Mouse (Mus musculus) hindbrain, embryonic 15.5 days (tissue): ENCODE results near the gene Gstp3. TPM values are rescaled to one million over a fixed set of nuclear protein-coding genes. Genes with fewer than 3 reads are reported as not detected.
"Not testable (repeated sequence)": the region's sequence is repeated elsewhere in the genome, so short reads cannot be mapped to it uniquely, and the experiment has no call there.

Experiments used
- ATAC-seq: fragments of 200-750 bp; cut with Nextera tagmentation; 2 replicates; pipeline ENCODE4 v1.8.0; 2017; ENCODE audit warnings: low read depth, moderate number of reproducible peaks, moderate TSS enrichment; ENCODE audit not compliant: low FRiP score
- H3K27ac ChIP-seq: fragments of 300-500 bp; sonication (generic); replicated peaks from 2 replicates; pipeline ENCODE4 v1.5.1; 2015; ENCODE audit warnings: mild to moderate bottlenecking, inconsistent platforms
- H3K27me3 ChIP-seq: fragments of 300-500 bp; sonication (generic); 2 replicates; pipeline ENCODE4 v1.6.1; 2015; ENCODE audit warnings: control low read depth, inconsistent platforms
- H3K36me3 ChIP-seq: fragments of 300-500 bp; sonication (generic); 2 replicates; pipeline ENCODE4 v1.6.1; 2015; ENCODE audit warnings: control low read depth, inconsistent platforms
- H3K4me1 ChIP-seq: fragments of 300-500 bp; sonication (generic); replicated peaks from 2 replicates; pipeline ENCODE4 v1.6.1; 2015; ENCODE audit warnings: control low read depth, inconsistent platforms
- H3K4me2 ChIP-seq: fragments of 300-500 bp; sonication (generic); 2 replicates; pipeline ENCODE4 v1.6.1; 2015; ENCODE audit warnings: moderate library complexity, mild to moderate bottlenecking, inconsistent platforms
- H3K4me3 ChIP-seq: fragments of 300-500 bp; sonication (generic); 2 replicates; pipeline ENCODE4 v1.5.1; 2015; ENCODE audit warnings: mild to moderate bottlenecking, inconsistent platforms
- H3K9ac ChIP-seq: fragments of 300-500 bp; sonication (generic); 2 replicates; pipeline ENCODE4 v1.6.1; 2015; ENCODE audit warnings: inconsistent platforms
- H3K9me3 ChIP-seq: fragments of 300-500 bp; sonication (generic); 2 replicates; pipeline ENCODE4 v1.6.1; 2016; ENCODE audit warnings: control low read depth, inconsistent platforms
- WGBS: fragments of 180-500 bp; shearing (Covaris S2); methylation state at CpG from one replicate; pipeline ENCODE4 v1.1.7; 2015; 5-methylcytosine and 5-hydroxymethylcytosine counted together
- polyA plus RNA-seq: library from polyadenylated mRNA; unstranded; fragments of >200 nt; fragmentation: Nextera tagmentation; extraction: Ambion mirVana; gene quantifications from 2 replicates; pipeline ENCODE4 v1.2.1, GENCODE M21; 2015

Gstp3 gene
- polyA plus RNA-seq, 1 experiment from 2014 or later, result not detected

- no peak within 1 kb of the TSS for H3K4me3 ChIP-seq
- no peaks in the 10 kb centered on the region for H3K36me3 ChIP-seq
- H3K27ac ChIP-seq, result 0 out of 2 replicates have a peak within 1 kb of the TSS, but pooled peaks have one; percentile 1
- no peaks in the 10 kb centered on the region for H3K9me3 ChIP-seq
- H3K4me1 ChIP-seq, result no peaks in the 10 kb centered on the region
- peak within 1 kb of the TSS; percentile 40 for H3K4me2 ChIP-seq
- no peak within 1 kb of the TSS for H3K9ac ChIP-seq
- no peaks in the 10 kb centered on the region for H3K27me3 ChIP-seq
- peak; percentile 15; the same call in 1 of the 2 replicates for ATAC-seq
- 47% methylated on average over 16 of the region's 16 CpGs for WGBS
Observed at GRCm38 (mm10) chr19:4045966-4046865, 13.2 kb downstream of the Gstp3 start, which contains the start of gene Gstp2. Gstp2 (minus strand) TSS chr19:4046023.

GRCm38 (mm10) chr19:4044109-4044508, 15.3 kb downstream of the Gstp3 start:
- 91% methylated on average over 5 of the region's 5 CpGs for WGBS
- H3K27ac ChIP-seq, H3K4me2 ChIP-seq, H3K9ac ChIP-seq, H3K36me3 ChIP-seq, H3K9me3 ChIP-seq, H3K4me1 ChIP-seq, H3K27me3 ChIP-seq, ATAC-seq, H3K4me3 ChIP-seq: not testable (repeated sequence)

- Histone ChIP-seq H3K27me3 (no peaks in the 10 kb centered on the region), H3K4me1 (peaks cover 11% of the 10 kb centered on the region), H3K27ac (no peak overlapping the region), H3K4me2 (no peak overlapping the region), H3K9ac (no peak overlapping the region), H3K36me3 (no peaks in the 10 kb centered on the region), H3K4me3 (no peak overlapping the region), H3K9me3 (no peaks in the 10 kb centered on the region)
- ATAC-seq, result no peak
- 77% methylated on average over 14 of the region's 14 CpGs for WGBS
Observed at GRCm38 (mm10) chr19:4042124-4042523, 17.2 kb downstream of the Gstp3 start.

- not testable (repeated sequence) for H3K36me3 ChIP-seq, H3K27me3 ChIP-seq, H3K4me2 ChIP-seq, H3K4me3 ChIP-seq, ATAC-seq, H3K27ac ChIP-seq, H3K9ac ChIP-seq, H3K9me3 ChIP-seq
- H3K4me1 ChIP-seq, result peaks cover 13% of the 10 kb centered on the region
- WGBS, result 89% methylated on average over 3 of the region's 4 CpGs
Observed at GRCm38 (mm10) chr19:4041500-4041899, 17.9 kb downstream of the Gstp3 start.

- H3K27ac ChIP-seq, H3K4me2 ChIP-seq, ATAC-seq, H3K9ac ChIP-seq, H3K4me3 ChIP-seq, H3K27me3 ChIP-seq, H3K36me3 ChIP-seq, H3K9me3 ChIP-seq: not testable (repeated sequence)
- H3K4me1 ChIP-seq, result peaks cover 19% of the 10 kb centered on the region
- 91% methylated on average over 5 of the region's 5 CpGs for WGBS
Observed at GRCm38 (mm10) chr19:4040941-4041340, 18.4 kb downstream of the Gstp3 start.

- WGBS, result 0% methylated on average over 26 of the region's 26 CpGs
- H3K9me3 ChIP-seq, result no peaks in the 10 kb centered on the region
- peak within 1 kb of the TSS; percentile 63 for H3K9ac ChIP-seq
- H3K27ac ChIP-seq, result peak within 1 kb of the TSS; percentile 74
- H3K36me3 ChIP-seq, result peaks cover 4% of the 10 kb centered on the region; the same call in 1 of the 2 replicates
- ATAC-seq, result peak; percentile 91
- no peaks in the 10 kb centered on the region for H3K27me3 ChIP-seq
- peak within 1 kb of the TSS; percentile 69 for H3K4me2 ChIP-seq
- H3K4me1 ChIP-seq, result peaks cover 19% of the 10 kb centered on the region
- peak within 1 kb of the TSS; percentile 60 for H3K4me3 ChIP-seq
Observed at GRCm38 (mm10) chr19:4037788-4038232, 21.6 kb downstream of the Gstp3 start, which contains the start of gene Gstp1. Gstp1 (minus strand) TSS chr19:4037985.

GRCm38 (mm10) chr19:4037154-4037787, 22.1 kb downstream of the Gstp3 start:
- 0 out of 2 replicates have a peak, but pooled peaks have one; percentile 52 for ATAC-seq
- H3K4me1 ChIP-seq, result peaks cover 19% of the 10 kb centered on the region
- peak overlapping the region; percentile 60 for H3K4me3 ChIP-seq
- WGBS, result 22% methylated on average over 7 of the region's 8 CpGs
- not testable (repeated sequence) for H3K36me3 ChIP-seq, H3K27me3 ChIP-seq, H3K9me3 ChIP-seq
- H3K9ac ChIP-seq, result peak overlapping the region; percentile 63
- H3K27ac ChIP-seq, result peak overlapping the region; percentile 74
- peak overlapping the region; percentile 69 for H3K4me2 ChIP-seq

- no peak overlapping the region for H3K27ac ChIP-seq
- peaks cover 19% of the 10 kb centered on the region for H3K4me1 ChIP-seq
- H3K36me3 ChIP-seq, result peaks cover 4% of the 10 kb centered on the region; the same call in 1 of the 2 replicates
- H3K27me3 ChIP-seq, result no peaks in the 10 kb centered on the region
- no peak for ATAC-seq
- no peaks in the 10 kb centered on the region for H3K9me3 ChIP-seq
- WGBS, result 76% methylated on average over 12 of the region's 12 CpGs
- H3K4me3 ChIP-seq, result no peak overlapping the region
- no peak overlapping the region for H3K9ac ChIP-seq
- H3K4me2 ChIP-seq, result peak overlapping the region; percentile 18
Observed at GRCm38 (mm10) chr19:4036327-4037045, 22.9 kb downstream of the Gstp3 start.

GRCm38 (mm10) chr19:4033742-4034141, 25.6 kb downstream of the Gstp3 start:
- WGBS, result 64% methylated on average over 5 of the region's 5 CpGs

GRCm38 (mm10) chr19:4033298-4033697, 26.1 kb downstream of the Gstp3 start:
- 67% methylated on average over 3 of the region's 3 CpGs for WGBS
- Histone ChIP-seq H3K9me3 (no peaks in the 10 kb centered on the region), H3K36me3 (peaks cover 4% of the 10 kb centered on the region; the same call in 1 of the 2 replicates), H3K9ac (no peak overlapping the region), H3K4me3 (no peak overlapping the region), H3K27me3 (no peaks in the 10 kb centered on the region), H3K27ac (no peak overlapping the region), H3K4me1 (peaks cover 17% of the 10 kb centered on the region), H3K4me2 (no peak overlapping the region)
- ATAC-seq, result no peak

More at GRCm38 (mm10) chr19:4033742-4034141, 25.6 kb downstream of the Gstp3 start:
- H3K9ac ChIP-seq, result no peak overlapping the region
- no peak overlapping the region for H3K4me3 ChIP-seq
- H3K4me2 ChIP-seq, result no peak overlapping the region
- no peaks in the 10 kb centered on the region for H3K9me3 ChIP-seq
- no peaks in the 10 kb centered on the region for H3K27me3 ChIP-seq
- H3K4me1 ChIP-seq, result peaks cover 19% of the 10 kb centered on the region
- no peak for ATAC-seq
- H3K27ac ChIP-seq, result no peak overlapping the region
- peaks cover 4% of the 10 kb centered on the region; the same call in 1 of the 2 replicates for H3K36me3 ChIP-seq

- peaks cover 12% of the 10 kb centered on the region for H3K4me1 ChIP-seq
- H3K27me3 ChIP-seq, result no peaks in the 10 kb centered on the region
- no peak for ATAC-seq
- H3K9ac ChIP-seq, result no peak overlapping the region
- H3K27ac ChIP-seq, result no peak overlapping the region
- no peaks in the 10 kb centered on the region for H3K9me3 ChIP-seq
- 68% methylated on average over 7 of the region's 7 CpGs for WGBS
- H3K4me3 ChIP-seq, result no peak overlapping the region
- H3K4me2 ChIP-seq, result no peak overlapping the region
- H3K36me3 ChIP-seq, result peaks cover 4% of the 10 kb centered on the region; the same call in 1 of the 2 replicates
Observed at GRCm38 (mm10) chr19:4032668-4033067, 26.7 kb downstream of the Gstp3 start.
